Mouse (Mus musculus) ovary, postnatal 36 days (tissue): ENCODE data around the gene Dvl1.

Experiments
- DNase-seq: peaks from one replicate; pipeline ENCODE4 v3.0.0; 2022; ENCODE audit warnings: low spot score, mixed read lengths

Gene Dvl1

GRCm38 (mm10) chr4:155840076-155841002 lies 6.9 kb upstream of the Dvl1 start:
- no peak for DNase-seq

DNA sequence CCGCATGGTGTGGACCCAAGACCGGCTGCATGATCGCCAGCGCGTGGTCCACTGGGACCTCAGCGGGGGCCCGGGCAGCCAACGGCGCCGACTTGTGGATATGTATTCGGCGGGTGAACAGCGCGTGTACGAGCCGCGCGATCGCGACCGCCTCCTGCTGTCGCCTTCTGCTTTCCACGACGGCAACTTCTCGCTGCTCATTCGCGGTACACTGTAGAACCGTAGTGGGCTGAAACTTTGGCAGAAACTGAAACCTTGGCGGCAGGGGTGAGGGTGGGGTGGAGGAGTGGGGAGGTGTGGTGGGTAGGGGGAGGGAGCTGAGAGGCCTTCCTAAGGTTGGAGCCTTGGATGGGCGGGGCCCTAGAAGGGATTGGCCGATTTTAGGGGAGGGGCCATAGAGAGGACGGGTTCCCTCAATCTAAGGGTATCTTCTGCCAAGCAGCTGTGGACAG lies 6.2 kb upstream of the Dvl1 start:
- peak; percentile 63 for DNase-seq

DNA sequence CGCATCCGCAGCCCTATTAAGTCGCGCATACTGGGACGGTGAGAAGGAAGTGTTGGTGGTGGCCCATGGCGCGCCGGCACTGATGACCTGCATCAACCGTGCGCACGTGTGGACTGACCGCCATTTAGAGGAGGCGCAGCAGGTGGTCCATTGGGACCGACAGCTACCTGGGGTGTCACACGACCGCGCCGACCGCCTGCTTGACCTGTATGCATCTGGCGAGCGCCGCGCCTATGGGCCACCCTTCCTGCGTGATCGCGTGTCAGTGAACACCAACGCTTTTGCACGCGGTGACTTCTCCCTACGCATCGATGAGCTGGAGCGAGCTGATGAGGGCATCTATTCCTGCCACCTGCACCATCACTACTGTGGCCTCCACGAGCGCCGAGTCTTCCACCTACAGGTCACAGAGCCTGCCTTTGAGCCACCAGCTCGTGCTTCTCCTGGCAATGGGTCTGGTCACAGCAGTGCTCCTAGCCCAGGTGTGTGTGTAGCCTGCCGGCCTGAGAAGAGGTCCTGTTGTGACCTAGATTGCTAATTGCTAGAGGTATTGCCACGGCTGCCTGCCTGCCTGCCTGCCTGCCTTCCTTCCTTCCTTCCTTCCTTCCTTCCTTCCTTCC lies 5.4 kb upstream of the Dvl1 start:
- DNase-seq, result no peak

GRCm38 (mm10) chr4:155843231-155843630 lies 4.0 kb upstream of the Dvl1 start:
- no peak for DNase-seq

GRCm38 (mm10) chr4:155847591-155848352 lies 570 bp downstream of the Dvl1 start:
- no peak for DNase-seq

GRCm38 (mm10) chr4:155848434-155849095 lies 1.4 kb downstream of the Dvl1 start:
- DNase-seq, result no peak

DNA sequence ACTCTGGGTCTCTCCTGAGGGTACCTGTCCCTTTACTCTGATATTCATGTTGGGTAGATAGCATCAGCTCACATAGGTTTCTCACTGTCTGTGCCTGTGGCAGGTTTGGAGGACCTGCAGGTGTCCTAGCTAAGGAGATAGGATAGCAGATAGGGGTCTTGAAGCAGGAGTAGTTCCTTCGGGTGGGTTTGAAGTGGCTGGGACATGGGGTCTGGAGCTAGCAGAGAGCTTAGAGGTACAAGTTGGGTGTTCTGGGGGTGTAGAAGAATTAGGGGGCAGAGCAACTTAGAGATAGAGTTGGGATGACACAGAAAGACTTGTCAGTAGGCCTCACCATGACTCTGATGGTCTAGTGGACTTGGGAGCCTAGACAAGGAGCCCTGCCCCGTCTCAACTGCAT lies 2.2 kb downstream of the Dvl1 start:
- DNase-seq, result no peak

- no peak for DNase-seq
Measured at GRCm38 (mm10) chr4:155849792-155850451, 2.7 kb downstream of the Dvl1 start.

- DNase-seq, result no peak
Measured at GRCm38 (mm10) chr4:155851368-155851767, 4.2 kb downstream of the Dvl1 start.

- DNase-seq, result no peak
Measured at GRCm38 (mm10) chr4:155851951-155852411, 4.8 kb downstream of the Dvl1 start.

GRCm38 (mm10) chr4:155853421-155853820 lies 6.2 kb downstream of the Dvl1 start:
- DNase-seq, result no peak

GRCm38 (mm10) chr4:155854991-155855390 lies 7.8 kb downstream of the Dvl1 start:
- no peak for DNase-seq

DNA sequence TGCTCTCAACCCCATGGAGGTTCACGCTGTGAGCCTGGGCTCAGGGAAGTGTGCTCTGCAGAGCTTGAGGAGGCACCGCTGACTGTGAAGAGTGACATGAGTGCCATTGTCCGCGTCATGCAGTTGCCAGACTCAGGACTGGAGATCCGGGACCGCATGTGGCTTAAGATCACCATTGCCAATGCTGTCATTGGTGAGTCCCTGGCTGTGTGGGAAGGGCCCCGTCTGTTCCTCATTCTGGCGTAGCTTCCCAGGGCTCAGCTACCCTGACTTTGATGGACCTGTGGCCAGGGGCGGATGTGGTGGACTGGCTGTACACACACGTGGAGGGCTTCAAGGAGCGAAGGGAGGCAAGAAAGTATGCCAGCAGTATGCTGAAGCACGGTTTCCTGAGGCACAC lies 8.9 kb downstream of the Dvl1 start:
- no peak for DNase-seq

- no peak for DNase-seq
Measured at GRCm38 (mm10) chr4:155856881-155857280, 9.7 kb downstream of the Dvl1 start.

GRCm38 (mm10) chr4:155859318-155859717 lies 12.1 kb downstream of the Dvl1 start:
- peak; percentile 81 for DNase-seq

DNA sequence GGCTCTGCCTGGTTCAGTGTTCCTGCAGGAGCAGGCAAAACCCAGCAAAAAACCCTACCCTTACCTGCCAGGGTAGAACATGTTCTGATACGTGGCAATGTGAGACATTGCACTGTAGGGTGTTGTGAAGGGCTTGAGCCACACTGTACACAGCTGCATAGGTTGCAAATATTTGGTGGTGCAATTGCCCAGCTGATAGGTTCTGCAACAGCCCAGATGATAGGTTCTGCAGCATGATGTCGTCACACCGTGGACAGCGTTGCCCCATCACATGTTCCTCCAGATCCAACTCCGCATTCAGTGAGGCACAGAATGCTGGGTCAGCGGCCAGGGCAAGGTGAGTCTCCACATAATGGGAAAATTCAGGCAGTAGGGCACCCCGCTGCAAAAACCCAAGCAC lies 14.6 kb downstream of the Dvl1 start:
- no peak for DNase-seq

GRCm38 (mm10) chr4:155863001-155863400 lies 15.8 kb downstream of the Dvl1 start, which contains the start of gene Tas1r3:
TSS of gene Tas1r3 (minus strand) at chr4:155863362.
- peak; percentile 3 for DNase-seq

DNA sequence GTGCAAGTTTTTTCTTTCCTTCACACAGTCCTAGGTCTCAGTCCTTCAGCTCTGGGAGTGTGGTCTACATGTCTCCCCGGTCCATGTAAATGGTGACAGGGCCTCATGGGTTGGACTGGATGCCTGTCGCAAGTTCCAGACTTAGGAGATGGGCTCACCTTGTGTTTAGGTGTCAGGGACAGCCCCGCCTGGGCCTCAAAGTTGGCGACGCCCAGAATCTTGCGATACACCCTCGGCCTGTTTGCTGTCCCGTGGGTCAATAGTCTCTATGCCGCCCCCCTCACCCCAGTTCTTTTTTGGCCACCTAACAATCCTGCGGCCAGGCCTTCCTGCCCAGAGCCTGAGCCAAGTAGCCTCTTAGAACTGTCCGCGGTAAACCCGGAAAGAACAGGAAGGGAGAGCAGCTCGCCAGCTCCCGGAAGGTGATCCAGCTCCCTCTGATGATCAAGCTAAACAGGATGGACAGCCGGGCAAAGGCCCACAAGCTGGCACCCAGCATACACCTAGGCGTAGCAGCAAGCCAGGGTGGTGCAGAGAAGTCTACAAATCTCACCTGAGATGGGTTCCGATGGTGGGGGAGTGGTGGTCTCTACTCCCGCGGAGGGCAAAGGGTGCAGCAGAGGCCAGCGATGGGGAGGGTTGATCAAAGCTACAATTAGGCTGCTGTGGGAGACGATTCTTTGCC lies 21.6 kb downstream of the Dvl1 start:
- no peak for DNase-seq

- DNase-seq, result peak; percentile 96
Measured at GRCm38 (mm10) chr4:155869317-155870033, 22.3 kb downstream of the Dvl1 start, which contains the start of the genes Cptp and Ints11. TSS of gene Cptp (minus strand) at chr4:155869440. TSS of gene Ints11 (plus strand) at chr4:155869546.

DNA sequence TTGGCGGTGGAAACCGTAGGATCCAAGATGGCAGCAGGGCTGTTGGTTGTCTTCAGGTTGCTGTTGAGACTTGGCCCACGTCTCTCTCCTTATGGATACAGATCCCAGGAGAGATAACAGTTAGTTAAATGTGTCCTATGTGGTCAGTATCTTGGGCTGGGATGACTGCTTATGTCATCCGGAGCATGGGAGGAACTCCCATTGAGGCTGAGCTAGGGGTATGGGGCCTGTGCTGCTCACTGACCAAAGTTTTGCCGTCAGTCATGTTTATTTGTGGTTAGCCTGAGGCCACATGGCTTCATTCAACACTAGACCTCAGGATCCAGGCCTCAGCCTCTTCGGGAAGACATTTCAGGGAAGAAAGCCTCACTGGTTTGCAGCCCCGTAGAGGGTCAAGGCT lies 24.2 kb downstream of the Dvl1 start:
- DNase-seq, result no peak
